Mouse (Mus musculus) gastrocnemius, adult 2 months (tissue): ENCODE data around the gene Usp17lb. TPM values are rescaled to one million over a fixed set of nuclear protein-coding genes. Genes with fewer than 3 reads are reported as not detected.
"Not testable (repeated sequence)": the region's sequence is repeated elsewhere in the genome, so short reads cannot be mapped to it uniquely, and the experiment has no call there.

ENCODE experiments used
- DNase-seq: peaks from one replicate; pipeline ENCODE4 v3.0.0; 2022
- H3K27ac ChIP-seq: fragments of 200-600 bp; 2 replicates; pipeline ENCODE4 v1.8.1; 2022; ENCODE audit warnings: mild to moderate bottlenecking
- H3K4me3 ChIP-seq: fragments of 200-600 bp; 2 replicates; pipeline ENCODE4 v1.8.1; 2022; ENCODE audit warnings: mild to moderate bottlenecking, moderate library complexity
- CTCF ChIP-seq: fragments of 200-600 bp; IDR thresholded peaks from 2 replicates; pipeline ENCODE4 v1.8.1; 2022; ENCODE audit warnings: antibody characterized with exemption, mild to moderate bottlenecking, moderate library complexity
- intact Hi-C: fragments of 180-260 bp; cut with DNase I; formaldehyde crosslinking; loops from one replicate; pipeline ENCODE4 v1.15.1; 2025
- long read RNA-seq, 2 experiments: library from polyadenylated mRNA; stranded (forward); transcript quantifications; one replicate each; pipeline ENCODE4 v2.0.0; 2021
- total RNA-seq, 2 experiments: library from RNA; stranded (reverse); gene quantifications; 2 replicates each; pipeline ENCODE4 v1.2.3; 2021

Gene Usp17lb
- not detected for total RNA-seq
- long read RNA-seq, experiment 1: 0 reads
- long read RNA-seq, experiment 2: 0 reads

DNA sequence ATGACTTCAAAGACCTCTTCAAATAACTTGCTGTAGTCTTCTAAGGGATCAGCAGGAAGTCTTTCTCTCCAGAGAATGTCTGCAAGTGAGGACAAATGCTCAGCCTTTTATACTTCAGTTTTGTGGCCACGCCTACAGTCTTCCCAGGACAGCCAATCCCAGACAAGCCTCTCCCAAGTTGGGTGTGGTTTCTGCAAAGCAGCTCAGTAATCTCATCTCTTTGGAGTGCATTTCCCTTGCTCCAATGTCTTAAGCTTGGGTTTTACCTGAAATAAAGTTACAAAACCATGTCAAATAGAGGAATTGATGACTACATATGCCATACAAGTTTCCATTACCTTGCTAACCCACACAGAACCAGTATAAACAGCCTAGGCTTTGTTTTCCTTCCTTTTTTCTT, at the start of gene Usp17lb:
Usp17lb (minus strand) TSS at position 101 of the 400 bp plus-strand sequence.
- H3K4me3 ChIP-seq: no peak within 1 kb of the TSS
- no peak within 1 kb of the TSS for H3K27ac ChIP-seq
- intact Hi-C loops: no loop called here
- DNase-seq: no peak
- no peak for TF ChIP-seq CTCF

GRCm38 (mm10) chr7:104877731-104878130, 35.3 kb upstream of the Usp17lb start, which contains the start of gene Olfr665:
TSS of gene Olfr665 (plus strand) at chr7:104878031.
- intact Hi-C loops: no loop called here
- H3K27ac ChIP-seq: no peak within 1 kb of the TSS
- TF ChIP-seq CTCF: no peak

DNA sequence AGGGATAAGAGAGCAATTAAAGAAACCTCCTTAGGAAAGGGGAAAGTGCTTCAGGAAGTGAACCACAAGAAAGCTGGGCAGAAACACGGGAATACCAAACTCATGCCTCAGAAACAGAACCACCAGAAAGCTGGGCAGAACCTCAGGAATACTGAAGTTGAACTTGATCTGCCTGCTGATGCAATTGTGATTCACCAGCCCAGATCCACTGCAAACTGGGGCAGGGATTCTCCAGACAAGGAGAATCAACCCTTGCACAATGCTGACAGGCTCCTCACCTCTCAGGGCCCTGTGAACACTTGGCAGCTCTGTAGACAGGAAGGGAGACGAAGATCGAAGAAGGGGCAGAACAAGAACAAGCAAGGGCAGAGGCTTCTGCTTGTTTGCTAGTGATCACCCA, 19.0 kb upstream of the Usp17lb start:
- no peak for DNase-seq
- H3K27ac ChIP-seq: no peak overlapping the region
- no peak for TF ChIP-seq CTCF
- intact Hi-C loops: no loop called here
- no peak overlapping the region for H3K4me3 ChIP-seq

More at GRCm38 (mm10) chr7:104877731-104878130, 35.3 kb upstream of the Usp17lb start, which contains the start of gene Olfr665:
- H3K4me3 ChIP-seq: no peak within 1 kb of the TSS
- DNase-seq: no peak

DNA sequence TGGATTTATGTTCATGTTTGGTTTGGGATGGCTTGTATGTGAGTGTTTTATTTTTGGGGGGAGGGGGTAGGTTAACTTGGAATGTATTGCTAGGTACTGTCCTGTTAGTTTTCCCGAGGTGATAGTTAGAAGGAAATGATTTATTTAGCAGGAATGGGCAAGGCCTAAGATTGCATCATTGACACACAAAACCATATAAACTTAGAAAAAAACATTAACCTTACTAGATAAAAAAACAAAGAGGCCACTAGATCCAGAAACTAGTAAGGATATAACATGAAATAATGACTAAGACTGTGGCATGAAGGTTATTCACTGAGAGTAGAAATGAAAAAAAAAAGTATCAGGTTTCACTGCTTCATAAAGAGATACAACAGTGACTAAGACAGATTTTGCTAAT, 15.3 kb upstream of the Usp17lb start:
- H3K27ac ChIP-seq: no peak overlapping the region
- intact Hi-C loops: no loop called here
- no peak for DNase-seq
- TF ChIP-seq CTCF: no peak
- H3K4me3 ChIP-seq: no peak overlapping the region

- H3K4me3 ChIP-seq, intact Hi-C loops, H3K27ac ChIP-seq, DNase-seq: not testable (repeated sequence)
Measured at GRCm38 (mm10) chr7:104856709-104857108, 14.3 kb upstream of the Usp17lb start, which contains the start of gene Usp17la. TSS of gene Usp17la (plus strand) at chr7:104857009.

DNA sequence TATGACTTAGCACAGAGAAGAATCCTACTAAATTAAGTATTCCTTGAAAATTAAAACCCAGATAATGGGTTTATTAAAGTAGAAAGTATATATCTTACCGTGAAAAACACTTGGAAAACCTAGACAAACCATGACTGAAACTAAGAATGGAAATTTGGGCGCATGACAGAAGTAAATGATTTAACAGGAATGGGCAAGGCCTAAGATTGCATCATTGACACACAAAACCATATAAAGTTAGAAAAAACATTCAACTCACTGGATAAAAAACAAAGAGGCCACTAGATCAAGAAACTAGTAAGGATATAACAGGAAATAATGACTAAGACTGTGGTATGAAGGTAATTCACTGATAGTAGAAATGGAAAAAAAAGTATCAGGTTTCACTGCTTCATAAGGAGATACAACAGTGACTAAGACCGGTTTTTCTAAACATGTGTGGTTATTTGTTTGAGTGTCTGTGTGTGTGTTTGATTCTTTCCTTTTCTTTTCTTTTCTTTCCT, 12.9 kb upstream of the Usp17lb start:
- intact Hi-C loops: no loop called here
- Histone ChIP-seq H3K4me3 (no peak overlapping the region), H3K27ac (no peak overlapping the region)
- no peak for TF ChIP-seq CTCF
- no peak for DNase-seq

GRCm38 (mm10) chr7:104851546-104851945, 9.1 kb upstream of the Usp17lb start:
- DNase-seq, H3K27ac ChIP-seq, H3K4me3 ChIP-seq, intact Hi-C loops: not testable (repeated sequence)

- Histone ChIP-seq H3K27ac (no peak overlapping the region), H3K4me3 (no peak overlapping the region)
- intact Hi-C loops: no loop called here
- no peak for DNase-seq
- no peak for TF ChIP-seq CTCF
Measured at GRCm38 (mm10) chr7:104843731-104844287, 1.4 kb upstream of the Usp17lb start.

GRCm38 (mm10) chr7:104810335-104810734, 32.1 kb downstream of the Usp17lb start:
- intact Hi-C loops, H3K4me3 ChIP-seq, H3K27ac ChIP-seq, DNase-seq: not testable (repeated sequence)

DNA sequence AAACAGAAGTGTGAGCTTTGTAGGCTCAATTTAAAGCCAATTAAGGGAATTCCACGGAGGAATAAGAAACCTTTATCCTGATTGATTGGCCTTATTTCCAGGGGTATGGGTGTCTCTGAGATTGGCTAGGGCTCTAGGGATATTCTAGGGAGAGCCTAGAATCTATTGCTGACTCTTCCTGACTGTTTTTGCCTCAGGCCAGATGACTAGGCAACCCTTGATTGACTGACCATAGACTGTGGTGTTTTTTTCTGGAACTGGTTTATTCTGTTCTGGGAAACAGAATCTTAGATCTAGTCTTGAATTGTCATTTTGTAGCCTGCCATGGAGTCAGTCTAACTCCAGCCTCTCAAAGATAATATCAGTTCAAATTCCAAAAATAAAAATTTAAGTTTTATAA, 51.6 kb downstream of the Usp17lb start:
- H3K27ac ChIP-seq: no peak overlapping the region
- no peak overlapping the region for H3K4me3 ChIP-seq
- no peak for DNase-seq
- intact Hi-C loops: no loop called here
- TF ChIP-seq CTCF: no peak

Other genes starting within 250 kb of the Usp17lb start
- not detected for gene Olfr655, start 240.8 kb downstream of the Usp17lb start, total RNA-seq
- not detected for gene Olfr656, start 228.6 kb downstream of the Usp17lb start, total RNA-seq
- not detected for gene Olfr657, start 217.8 kb downstream of the Usp17lb start, total RNA-seq
- not detected for gene Olfr658, start 195.3 kb downstream of the Usp17lb start, total RNA-seq
- not detected for gene Olfr659, start 175.8 kb downstream of the Usp17lb start, total RNA-seq
- not detected for gene Olfr661, start 156.1 kb downstream of the Usp17lb start, total RNA-seq
- gene Usp17le, start 65.1 kb downstream of the Usp17lb start, total RNA-seq: not detected
- gene Usp17la, start 14.4 kb upstream of the Usp17lb start, total RNA-seq: not detected
- gene Olfr665, start 35.4 kb upstream of the Usp17lb start, total RNA-seq: not detected
- not detected for gene Olfr666, start 53.3 kb upstream of the Usp17lb start, total RNA-seq
- not detected for gene Olfr667, start 78.9 kb upstream of the Usp17lb start, total RNA-seq
- not detected for gene Olfr668, start 85.5 kb upstream of the Usp17lb start, total RNA-seq
- gene Olfr669, start 91.6 kb upstream of the Usp17lb start, total RNA-seq: not detected
- not detected for gene Olfr670, start 120.0 kb upstream of the Usp17lb start, total RNA-seq
- gene Olfr671, start 136.5 kb upstream of the Usp17lb start, total RNA-seq: not detected
- gene Olfr672, start 159.4 kb upstream of the Usp17lb start, total RNA-seq: not detected
- not detected for gene Olfr675, start 185.9 kb upstream of the Usp17lb start, total RNA-seq
- not detected for gene Olfr676, start 190.1 kb upstream of the Usp17lb start, total RNA-seq
- not detected for gene Olfr677, start 208.8 kb upstream of the Usp17lb start, total RNA-seq
- gene Olfr678, start 221.9 kb upstream of the Usp17lb start, total RNA-seq: not detected
- gene Olfr679, start 238.6 kb upstream of the Usp17lb start, total RNA-seq: not detected